Mouse (Mus musculus) kidney, adult 9 months (tissue): ENCODE results near the gene Cubn.

Source experiments
- DNase-seq: peaks from one replicate; pipeline ENCODE4 v3.0.0; 2022

Gene Cubn

DNA sequence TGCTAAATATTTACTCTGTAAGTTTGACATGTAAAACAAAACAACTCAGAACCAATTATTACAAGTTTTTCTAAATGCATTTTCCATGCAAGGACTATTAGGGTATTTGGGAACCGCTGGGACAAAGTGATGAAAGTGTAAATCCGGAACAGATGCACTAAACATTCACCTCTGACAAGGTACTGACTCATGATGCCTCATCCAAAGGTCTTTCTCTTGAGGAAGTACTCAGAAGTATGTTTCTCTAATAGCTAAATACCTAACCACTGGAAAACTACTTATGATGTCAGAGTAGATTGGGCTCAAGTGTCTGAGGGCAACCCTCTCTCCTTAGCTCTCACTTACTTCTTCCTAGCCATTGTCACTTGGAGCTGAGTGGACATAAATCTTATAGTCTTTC lies 10.9 kb downstream of the Cubn start:
- DNase-seq = no peak

DNA sequence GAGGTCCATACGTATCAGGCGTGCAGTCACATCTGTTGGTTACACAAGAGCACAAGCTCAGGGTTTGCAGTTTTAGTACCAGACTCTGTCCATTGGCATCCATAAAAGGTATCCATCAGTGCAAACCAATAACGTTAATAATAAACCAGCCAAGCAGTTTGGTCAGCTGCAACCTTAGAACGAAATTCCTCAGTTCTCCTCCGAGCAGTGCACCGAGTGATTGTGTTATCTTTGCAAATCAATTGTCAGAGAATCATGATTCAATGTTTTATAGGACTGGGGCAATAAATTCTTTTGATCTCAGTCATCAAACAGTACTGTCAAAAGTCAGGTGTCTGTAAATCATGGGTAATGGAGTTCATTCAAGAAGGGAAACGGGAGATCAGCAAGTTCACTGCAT lies 12.4 kb downstream of the Cubn start:
- DNase-seq = peak; percentile 42

DNA sequence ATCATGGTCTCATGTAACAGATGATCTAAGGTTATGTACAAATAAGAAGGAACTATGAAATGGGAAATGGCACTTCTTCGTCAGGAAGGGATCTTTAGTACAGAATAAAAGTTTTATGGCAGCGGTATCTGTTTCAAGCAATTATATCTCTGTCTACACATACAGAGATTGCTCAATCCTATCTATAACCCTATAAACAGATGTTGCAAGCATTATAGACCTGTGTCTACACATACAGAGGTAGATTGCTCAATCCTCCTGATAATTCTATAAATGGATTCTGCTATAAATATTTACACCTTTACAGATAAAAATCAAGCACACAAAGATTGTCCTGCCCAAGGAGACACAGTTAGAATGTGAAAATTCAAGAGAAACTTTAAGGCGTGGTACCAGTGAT lies 21.5 kb downstream of the Cubn start:
- DNase-seq = no peak

DNA sequence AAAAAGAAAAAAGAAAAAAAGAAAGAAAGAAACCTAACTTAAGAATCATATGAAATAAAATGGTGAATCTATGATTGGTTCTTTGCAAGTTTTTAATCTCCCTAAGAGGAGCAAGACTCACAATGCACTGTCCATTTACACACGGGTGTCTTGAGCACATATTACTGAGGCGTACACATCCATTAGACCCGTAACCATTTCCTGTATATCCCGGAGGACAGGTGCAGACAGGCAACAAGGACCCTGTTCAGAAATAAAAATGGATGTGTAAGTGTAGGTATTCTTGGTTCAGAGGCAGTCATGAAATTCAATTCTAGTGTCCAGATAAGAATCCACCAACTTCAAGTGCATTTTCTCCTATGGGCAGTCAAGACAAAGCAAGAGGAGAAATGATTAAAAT lies 22.0 kb downstream of the Cubn start:
- no peak for DNase-seq

DNA sequence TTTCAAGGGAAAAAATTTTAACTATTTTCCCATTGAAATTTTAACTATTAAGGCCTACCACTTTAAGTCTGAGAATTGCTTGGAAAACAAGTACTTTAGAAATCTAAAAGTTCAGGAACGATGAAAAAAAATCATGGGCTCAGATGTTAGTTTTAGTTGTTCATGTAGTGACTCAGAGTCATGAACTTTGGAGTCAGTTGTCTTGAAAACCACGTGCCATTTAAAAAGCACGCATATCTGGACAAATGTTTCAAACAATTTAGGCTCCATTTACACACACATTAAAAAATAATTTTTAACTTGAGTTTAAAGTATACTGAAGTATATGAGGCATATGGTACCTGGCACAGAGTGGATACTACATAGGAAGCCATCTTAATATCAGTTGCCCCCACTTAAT lies 24.9 kb downstream of the Cubn start:
- DNase-seq = no peak

DNA sequence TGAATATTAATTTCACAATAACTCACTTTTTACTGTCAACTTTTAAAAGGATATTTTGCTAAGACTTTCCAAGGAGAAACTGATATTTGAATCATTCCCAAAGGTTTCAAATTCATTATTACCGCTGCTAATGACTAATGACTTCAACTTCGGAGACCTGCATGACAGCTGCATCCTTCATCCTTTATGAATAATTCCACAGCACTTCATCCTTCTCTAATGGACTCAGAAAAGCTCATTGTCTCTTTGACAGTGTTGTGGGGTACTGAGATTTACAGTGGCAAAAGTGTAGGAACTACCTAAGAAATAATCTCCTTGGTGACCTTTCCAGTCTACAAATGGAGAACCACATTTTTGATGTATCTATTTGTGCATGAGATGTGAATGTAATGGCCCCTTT lies 33.5 kb downstream of the Cubn start:
- no peak for DNase-seq

DNA sequence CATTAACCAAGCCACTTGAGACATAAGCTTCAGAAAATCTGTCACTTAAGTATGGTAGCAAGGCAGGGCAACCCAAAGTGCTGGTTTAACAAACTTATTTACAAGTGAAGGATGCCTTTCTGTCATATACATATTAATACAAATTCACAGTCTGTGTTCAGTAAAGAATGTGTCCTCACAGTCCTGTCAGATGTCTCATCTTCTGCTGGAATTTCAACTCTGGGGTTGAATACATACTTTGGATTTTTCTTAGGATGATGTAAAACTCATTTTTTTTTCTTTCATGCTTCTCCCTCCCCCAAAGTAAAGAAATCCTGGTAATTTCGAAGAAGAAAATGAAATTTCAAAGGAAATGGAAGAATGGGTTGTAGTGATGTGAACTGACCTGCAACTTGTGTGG lies 34.8 kb downstream of the Cubn start:
- no peak for DNase-seq

DNA sequence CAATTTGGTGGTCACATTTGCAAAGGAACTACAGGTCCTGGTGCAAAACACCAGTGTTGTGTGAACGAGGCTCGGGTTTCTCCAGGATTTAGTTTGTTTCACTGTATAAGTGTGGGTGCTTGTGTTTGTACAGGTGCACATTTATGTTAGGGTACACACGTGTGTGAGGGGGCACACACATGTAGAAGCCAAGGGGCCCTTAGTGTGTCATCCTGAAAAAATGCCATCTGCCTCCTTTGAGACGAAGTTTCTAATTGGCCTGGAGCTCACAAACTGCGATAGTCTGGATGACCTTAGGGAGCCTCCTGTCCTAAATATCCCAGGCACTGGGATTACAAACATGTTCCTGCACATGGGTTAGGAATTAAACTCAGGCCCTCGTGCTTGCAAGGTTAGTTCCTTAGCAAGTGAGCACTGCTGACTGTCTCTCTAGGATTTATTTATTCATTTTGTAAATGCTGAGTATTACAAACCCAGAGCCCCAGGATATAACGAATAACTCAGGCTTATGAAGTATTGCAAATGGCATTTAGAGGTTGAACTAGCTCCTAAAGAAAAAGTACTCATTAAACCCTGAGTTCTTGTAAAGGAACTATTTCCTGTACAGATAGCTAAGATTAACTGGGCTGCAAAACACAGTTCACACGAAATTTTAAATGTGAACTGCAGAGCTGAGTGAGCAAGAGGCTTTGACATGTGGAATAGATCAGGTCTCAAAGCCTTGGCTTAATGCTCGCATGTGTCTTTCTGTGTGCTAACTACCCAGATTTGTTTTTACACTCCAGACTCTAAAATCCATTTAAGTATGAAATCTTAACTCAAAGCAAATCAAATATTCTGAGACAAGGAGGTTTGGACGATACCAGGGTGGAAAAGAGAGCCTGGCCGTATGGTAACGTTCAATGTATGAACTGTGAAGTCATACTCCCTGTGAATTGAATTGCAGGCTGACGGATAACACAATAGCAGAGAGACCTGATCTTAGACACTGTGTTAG lies 39.8 kb downstream of the Cubn start:
- DNase-seq = no peak

DNA sequence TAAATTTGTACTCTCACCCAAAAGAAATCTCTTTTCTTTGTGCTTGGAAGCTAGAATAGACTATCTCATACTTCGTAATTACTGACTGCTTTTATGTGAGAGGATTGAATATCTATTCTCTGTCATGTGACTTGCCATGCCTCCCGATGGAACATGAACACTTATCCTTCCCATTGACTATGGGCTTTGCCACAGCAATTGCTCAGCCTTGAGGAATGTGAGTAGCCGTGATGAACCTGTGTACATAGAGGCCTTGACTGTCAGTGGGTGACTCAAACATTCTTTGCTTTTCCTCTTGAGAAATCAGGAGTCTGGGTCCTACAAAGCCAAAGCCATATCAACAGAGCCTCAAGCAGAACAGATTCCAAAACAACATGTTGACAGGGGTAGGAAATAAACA lies 40.7 kb downstream of the Cubn start:
- no peak for DNase-seq

DNA sequence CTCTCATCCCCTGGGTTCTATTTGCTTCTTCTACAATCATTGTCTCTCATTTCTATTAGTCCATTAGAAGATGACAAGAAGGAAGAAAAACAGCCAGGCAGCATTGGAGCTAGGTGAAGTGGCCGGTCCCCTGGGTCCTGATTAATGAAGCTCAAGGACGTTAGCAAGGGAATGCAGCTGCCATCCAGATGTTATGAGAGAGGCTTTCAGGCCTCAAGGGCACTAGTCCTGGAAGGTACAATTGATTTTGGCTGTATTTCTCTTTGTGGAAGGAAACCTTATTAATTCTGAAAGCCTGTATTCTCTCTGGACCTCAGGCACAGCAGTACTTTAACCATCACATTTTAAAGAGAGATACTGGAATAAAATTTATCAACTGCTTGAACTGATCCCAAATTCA lies 41.1 kb downstream of the Cubn start:
- no peak for DNase-seq

DNA sequence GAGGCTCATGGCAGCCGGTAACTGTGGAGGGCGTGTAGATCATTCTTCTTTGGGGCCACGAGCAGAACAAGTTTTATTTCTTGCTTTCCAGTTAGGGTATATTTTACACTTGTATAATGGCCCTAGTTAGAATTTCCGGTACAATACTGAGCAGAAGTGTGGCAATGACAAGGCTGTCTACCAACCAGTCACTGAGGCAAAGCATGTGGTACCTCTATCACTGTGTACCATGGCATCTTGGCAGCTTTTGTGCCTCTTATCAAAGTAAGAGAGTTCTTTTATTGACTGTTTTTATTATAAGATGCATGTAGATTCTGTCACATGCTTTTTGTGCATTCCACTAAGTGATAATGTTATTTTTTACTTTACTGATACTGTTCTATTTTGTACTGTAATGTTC lies 46.5 kb downstream of the Cubn start:
- no peak for DNase-seq

DNA sequence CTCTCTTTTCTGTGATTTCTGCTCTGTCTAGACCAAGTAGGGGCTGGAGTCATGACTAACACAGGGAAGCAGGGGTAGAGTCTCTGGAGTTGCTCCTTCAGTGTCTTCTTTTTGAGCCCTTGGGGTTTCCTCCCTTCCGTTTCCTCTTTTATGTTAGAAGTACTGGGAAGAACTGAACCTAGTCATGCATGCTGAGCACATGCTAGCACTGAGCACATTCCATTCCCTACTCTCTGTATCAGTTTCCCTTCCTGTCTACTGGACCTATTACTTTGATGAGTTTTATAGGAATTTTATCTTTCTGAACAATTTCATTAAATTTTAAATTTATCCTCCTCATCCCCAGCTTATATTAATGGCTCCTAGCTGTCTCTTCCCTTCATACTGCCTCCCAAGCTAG lies 52.6 kb downstream of the Cubn start:
- DNase-seq = no peak

DNA sequence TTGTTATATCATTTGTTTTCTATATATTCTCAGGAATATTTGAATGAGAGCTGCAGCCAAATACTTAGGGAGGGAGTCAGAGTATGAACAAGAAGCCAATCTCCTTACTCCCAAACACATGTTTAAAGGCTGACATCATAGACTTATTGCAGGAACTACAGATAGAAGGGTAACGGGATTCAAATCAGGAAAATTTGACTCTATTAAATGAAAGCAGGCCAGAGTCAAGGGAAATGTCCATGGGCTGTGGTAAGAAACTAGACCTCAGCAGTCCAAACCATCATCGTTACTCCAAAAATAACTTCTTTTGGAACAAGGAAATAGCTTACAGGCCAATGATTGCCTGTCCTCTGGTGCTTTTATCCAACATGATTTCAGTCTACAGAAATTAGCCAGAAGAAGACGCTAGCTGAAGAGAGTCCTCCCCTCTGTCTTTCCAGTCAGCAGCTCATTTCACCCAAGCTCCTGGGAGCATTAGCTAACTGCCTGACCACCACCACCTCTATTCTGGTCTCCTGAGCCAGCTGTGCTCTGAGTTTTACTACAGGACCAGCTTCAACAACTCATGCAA lies 53.3 kb downstream of the Cubn start:
- DNase-seq = no peak

DNA sequence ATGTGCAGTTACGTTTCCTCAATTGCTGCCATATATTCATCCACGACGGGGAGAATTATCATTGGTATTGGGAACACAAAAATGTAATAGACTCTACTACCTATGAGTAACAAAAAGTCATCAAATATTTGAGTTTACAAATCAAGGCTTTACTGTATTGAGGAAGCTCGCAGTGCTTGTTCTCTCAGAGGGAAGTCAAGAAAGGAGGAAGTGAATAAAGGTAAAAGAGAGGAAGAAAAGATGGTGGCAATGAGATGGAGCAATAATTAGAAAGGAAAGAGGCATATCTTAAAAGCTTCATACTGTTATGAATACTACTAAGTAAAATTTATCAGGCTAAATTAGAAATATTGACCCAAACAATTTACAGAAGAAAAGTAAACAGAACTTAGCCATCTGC lies 59.6 kb downstream of the Cubn start:
- no peak for DNase-seq

DNA sequence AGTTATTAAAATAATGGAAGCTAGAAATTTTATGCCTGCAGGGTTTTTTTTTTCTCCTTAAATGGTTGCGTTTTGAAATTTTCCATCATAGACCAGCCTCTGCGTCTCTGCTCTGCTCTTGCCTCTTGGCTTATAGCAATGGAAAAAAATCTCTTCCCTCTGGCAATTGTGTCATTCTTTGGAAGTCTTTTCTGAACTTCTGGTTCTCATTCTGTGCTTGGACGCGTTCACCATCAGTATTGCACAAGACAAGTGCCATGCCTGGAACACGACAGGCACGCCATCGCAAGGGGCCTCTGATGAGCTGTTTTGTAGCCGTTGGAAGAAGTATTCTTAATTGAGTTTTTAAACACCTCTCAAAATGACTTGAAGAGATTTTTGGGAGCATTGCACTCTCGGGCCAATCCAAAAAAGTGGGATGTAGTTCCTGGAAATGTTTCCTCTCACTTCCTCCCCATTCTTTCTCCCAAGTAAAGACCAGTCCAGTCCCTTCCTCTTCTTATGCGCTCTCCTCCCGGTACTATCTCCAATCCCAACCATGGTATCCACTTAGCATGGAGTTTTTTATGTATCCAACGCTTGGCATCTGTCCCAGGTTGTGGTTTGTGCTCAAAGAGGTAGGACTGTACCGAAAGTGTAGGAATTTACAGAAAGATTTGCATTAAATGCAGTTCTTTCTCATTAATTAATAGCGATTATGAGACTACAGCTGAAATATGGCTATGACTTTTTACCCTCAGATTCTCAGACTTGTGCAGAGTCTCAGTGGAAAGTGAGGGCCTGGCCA lies 69.4 kb downstream of the Cubn start:
- no peak for DNase-seq

DNA sequence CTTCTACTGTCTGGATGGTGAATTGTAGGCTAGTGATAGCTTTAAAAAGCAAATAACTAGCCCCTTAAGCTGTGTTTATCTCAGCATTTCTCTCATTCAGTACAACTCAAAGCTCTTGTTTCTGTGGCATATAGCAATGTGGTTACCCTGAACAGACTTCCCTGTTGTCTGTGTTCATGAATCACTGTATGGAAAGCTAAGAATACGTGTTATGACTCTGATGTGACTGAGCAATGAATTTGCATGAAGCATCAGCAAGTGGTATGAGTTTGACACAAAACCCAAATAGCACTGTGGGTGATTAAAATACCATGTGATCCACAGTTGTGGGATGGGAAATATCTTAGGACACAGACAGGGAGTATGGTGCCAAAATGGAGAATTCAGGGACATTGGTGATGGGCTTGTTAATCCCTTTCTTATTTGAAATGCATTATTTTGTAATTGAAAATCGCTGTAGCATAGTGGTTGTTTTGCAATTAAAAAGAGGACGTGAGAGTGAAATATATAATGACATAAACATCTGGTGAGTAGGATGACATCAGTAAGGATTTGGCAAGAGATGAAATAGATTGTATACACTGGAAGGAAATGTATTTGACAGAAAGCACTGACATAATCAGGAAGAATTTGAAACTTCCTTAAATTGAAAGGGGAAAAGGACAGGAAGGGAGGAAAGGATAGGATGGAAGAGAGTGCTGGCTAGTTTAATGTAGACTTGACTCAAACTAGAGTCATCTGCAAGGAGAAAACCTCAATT lies 74.7 kb downstream of the Cubn start:
- DNase-seq = no peak

DNA sequence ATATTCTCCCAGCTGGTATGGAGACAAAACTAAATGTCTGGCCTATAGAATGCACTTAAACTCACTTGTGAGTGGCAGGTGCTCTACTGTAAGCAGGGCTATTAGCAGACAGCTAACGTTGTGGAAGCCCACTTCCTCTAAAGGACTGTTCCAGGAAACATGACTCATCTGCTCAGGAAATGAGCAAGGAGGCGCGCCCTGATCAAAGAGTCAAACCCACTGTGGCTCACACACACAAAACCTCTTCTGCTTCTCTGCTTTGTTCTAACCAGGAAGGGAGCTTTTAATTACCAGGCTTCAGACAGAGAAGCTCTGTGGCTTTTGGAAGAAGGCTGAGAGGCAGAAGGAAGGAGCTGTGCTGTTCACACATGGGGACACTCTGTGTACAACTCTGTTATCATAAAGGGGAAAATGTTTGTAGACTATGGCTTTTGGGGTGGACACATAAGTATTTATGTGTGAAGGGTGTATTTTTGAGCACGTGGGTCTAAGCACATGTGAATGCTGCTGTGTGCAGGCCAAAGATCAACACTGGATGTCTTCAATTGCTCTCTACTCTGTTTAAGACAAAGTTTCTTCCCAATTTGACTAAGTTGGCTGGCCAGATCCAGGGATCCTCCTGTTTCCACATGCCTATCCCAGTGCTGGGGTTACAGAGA lies 78.0 kb downstream of the Cubn start:
- peak; percentile 65 for DNase-seq

DNA sequence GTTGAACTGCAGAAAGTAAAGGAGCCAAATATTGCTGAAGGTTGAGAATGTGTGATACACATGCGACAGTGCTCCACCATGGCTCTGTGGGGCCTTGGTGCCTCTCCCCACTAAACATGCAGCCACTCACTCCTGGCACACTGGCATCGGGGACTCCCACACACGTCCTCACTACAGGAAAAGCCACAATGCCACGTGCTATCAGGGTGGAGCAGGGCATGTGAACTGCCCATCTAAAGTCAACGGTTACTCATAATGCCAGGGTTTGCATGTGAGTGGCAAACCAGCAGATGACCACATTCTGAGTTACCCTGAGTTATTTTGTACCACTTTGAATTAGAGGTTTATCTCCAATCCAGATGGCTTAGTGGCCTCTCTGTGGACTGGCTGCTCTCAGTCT lies 81.0 kb downstream of the Cubn start:
- DNase-seq = no peak

DNA sequence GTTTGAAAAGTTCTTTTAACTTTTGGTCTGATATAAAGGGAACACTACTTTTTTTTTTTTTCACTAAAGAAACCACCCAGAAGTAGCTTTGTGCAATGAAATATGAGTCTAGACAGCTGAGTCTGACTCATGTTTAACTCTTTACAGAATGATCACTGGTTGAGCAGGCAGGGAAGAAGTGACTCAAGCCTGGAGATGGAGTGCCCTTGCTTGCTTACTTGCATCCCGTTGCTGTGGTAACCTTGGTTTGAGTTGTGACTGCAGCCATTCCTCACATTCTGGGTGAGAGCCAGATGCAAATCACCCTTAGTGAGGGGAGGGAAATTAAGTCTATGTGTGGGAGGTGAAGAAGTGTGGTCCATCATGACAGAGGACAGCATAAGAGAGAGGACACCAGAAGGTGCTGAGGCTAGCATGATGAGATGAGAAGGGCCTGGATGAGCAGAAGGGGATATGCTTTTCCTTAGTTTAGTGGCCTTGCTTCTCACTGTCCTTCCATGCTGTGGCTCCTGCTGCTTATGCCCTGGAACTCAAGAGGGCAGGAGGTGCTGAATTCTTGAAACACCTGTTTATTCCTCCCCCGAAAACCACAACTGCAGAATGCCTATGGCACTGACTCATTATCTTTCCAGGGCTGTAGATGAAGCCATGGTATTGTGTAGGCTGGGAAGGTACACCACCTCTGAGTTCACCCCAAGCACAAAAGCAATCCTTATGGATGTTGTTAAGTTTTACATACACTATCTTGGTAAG lies 81.7 kb downstream of the Cubn start:
- DNase-seq = no peak

DNA sequence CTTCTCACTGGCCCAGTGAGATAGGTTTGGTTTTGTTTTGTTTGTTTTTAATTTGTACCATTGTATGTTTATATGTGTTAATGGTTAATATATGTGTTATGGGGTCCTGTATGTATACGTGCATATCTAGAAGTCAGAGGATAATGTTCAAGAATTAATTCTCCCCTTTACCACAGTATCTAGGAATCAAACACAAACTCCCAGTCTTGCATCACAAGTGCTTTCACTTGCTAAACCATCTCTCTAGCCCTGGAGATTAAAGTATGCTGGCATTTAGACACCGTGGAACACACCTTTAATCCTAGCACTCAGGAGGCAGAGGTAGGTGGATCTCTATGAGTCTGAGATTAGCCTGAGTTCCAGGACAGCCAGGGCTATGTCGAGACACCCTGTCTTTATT lies 83.3 kb downstream of the Cubn start:
- no peak for DNase-seq

DNA sequence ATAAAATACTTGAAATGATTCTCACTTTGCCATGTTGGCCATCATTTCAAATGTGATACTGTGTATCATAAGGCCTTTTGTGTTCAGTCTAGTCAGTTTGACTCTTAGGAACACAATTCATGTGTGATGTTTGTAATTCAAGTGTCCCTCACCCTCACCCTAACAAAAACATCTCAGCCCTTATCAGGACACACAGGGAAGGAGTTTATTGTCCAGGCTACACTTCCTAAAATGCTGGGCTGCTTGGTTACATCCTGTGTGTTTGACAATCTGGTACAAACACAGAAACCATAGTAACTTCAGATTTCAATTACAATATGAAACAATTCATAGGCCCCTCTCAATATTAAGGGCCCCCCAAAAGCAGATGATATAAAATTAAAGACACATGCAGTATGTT lies 83.9 kb downstream of the Cubn start:
- DNase-seq = no peak

DNA sequence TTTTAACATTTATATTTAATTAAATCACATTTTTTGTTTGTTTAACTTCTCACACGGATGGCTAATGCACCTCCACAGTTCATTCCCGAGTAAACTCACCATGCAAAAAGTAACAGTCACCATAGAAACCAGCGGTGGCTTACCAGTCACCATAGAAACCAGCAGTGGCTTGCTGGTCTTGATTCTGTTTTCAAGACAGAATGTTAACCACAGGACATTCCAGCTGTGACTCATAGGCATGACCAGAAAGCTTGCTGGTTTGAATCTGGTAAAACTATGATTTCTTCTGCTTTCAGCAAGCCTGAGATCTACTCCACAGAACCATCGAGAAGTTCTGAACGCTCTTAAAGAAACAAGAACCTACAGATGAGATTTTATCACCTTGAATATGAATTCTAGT lies 84.3 kb downstream of the Cubn start:
- DNase-seq = no peak
